Mouse (Mus musculus): ENCODE results near the gene Uvrag.

The Uvrag gene

DNA sequence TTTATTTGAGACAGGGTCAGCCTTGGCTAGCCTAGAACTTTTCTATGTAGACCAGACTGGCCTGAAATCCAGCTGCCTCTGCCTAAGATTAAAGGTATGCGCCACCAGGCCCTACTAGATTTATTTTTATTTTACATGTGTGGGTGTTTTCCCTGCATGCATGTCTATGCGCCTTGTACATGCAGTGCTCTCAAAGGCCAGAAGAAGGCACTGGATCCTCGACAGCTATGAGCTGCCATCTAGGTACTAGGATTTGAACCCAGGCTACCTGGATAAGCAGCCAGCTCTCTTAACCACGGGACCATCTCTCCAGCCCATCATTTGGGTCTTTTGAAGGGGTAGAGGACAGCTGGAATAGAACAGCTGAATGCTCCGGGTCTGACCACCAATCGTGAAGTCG, 21.5 kb upstream of the Uvrag start:
- no peak for DNase-seq

DNA sequence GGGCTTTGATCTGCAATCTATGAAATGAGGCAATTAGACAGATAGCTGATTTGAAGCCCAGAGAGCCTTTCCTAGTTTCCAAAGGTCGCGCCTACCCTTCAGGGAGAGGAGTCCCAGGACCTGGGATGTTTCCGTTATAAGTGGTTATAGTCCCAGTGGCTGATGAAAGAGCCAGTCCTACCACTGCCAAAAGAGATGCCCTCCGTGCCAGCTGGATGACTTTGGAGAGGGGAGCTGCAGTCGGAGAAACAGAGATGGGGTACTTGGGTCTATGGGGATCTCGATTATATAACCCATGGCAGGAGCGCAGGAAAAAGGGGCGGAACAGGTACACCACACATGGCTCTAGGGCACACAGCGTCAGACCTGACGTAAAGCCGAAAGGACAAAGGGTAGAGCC, 21.0 kb upstream of the Uvrag start:
- DNase-seq: no peak

DNA sequence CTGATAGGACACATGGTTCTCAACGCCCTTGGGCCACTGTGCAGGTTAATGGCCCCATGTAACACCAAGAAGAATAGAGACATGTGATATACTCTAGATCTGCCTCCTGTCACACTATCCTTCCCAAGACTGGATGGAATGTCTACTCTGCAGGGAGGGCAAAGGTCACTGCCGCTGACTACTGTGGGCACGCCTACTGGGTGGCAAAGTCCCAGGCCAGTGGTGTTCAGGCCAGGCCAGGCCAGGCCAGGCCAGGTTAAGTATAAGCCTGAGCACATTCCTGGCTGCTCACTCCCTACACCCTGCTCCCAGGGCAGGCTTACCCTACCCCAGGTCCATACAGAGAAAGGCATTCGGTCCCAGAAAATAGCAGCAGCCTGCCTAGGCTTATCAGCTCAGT, 20.6 kb upstream of the Uvrag start:
- no peak for DNase-seq

DNA sequence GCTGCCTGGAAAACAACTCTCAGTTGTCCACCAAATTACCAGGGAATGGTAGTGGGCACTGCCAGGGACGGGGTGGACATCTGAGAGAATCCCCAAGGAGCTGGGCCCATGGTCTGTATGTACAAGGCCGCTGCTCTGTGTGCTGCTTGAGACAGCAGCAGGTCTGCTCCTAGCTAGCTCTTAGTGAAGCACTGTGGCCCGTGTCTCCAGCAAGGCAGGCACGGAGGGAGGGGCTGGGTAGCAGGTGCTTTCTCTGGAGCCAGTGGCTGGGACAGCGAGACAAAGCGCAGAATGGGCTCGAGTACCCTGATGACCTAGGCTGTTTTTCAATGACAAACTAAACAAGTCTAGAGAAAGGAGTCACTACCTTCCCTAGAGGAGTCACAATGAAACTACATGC, 20.1 kb upstream of the Uvrag start:
- DNase-seq: no peak

DNA sequence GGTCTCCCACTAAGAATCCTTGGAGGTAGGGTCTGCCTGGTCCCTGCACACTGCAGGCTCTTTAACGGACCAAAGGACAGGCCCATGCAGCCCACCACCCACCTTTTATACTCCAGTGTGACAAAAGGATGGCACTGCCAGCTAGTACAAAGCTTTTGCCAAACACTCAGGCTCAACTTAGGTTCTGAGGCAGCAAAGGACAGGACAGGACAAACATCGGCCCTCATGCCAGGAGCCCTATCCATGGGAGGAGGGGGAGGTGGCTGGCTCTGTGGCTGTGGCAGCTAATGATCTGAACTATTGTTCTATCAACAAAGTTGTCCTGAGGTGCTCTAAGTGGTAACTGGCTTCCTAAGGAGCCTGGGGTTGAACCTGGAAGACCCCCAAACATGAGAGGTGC, 18.5 kb upstream of the Uvrag start:
- no peak for DNase-seq

DNA sequence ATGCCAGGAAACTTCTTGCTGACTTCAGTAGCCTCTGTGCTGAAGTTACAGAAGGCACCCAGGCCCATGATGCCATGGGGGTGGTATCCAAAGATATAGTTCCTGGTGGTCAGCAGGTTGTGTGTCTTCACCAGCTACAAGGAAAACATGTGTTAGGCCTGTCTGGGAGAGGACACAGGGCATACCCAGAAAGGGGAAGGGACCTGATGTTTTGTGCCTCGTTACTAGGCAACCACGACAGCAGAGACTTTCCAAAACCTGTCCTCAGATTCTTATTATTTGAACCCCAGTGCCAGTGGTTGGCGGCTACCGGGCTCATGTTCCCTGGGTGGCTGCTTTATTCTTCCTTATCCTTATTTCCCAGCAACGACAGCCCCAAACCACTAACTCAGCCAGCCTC, 18.0 kb upstream of the Uvrag start:
- DNase-seq: no peak

DNA sequence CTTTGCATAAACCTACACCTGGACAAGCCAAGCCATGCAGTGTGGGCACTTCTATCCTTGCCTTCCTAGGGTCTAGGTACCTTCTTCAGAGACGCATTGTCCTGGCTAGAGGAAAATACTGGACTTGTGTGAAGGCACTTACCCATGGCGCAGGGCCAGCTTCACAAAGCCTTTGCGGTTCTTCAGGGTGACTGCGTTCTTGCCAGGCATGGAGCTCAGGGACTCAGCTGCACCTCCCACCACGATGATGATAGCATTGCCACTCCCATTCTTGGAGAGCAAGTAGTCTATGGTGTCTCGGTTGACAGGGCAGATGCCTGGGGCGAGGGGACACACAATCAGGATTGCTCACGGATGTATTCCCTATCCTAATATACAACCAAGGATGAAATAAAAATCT, 17.1 kb upstream of the Uvrag start:
- no peak for DNase-seq

DNA sequence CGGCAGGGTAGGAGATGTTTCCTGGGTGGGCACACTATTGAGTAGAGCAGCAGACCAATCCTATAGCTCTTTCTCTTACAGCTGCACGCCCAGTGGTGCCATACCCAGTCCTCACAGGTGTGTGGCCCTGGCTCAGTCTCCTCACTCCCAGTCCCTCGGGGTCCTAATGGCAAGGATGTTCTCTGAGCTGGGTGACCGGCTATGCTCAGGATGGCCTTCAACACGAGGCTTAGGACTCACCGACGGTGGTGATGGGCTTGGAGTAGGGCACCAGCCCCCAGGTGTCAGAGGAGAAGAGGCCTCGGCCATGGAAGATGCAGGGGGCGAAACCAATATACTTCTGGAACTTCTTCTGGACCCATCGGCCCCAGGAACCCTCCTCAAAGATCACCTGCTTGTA, 15.8 kb upstream of the Uvrag start:
- no peak for DNase-seq

DNA sequence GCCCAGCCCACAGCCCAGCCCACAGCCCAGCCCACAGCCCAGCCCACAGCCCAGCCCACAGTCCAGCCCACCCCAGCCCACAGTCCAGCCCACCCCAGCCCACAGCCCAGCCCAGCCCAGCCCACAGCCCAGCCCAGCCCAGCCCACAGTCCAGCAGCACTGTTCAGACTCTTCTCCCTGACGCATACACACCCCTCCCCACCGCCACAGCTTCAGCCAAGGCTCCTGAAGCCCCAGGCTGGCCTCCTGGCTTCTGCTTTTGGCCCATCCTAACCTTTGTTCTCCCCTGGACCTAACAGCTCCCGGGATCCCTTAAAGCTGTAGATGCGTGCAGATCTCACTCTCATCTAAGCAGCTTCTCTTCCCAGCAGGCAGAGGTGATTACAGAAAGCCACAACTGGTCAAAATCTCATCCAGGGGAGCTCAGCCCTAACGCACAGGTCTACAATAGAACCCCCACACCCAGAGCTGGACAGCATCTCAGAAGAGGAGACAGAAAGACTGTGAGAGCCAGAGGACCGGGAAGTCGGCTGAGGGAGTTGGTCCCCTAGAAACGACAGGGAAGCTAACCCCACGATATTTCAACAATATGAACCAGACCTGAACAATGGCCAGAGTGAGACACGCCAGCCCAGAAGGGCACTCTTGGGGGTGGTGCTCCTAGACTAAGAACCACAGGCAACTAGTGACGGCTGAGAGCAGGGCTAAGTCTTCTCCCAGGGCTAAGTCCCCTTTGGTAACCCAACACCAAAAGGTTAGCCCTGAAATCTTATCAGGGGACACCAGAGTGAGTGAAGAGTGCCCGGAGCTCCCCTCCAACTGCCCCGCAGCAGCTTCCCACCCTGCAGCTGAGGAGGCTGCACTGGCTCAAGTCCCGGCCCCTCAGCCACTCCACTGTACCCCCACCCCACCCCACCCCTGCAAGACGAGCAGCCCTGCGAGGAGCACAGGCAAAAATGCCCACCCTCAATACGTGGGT, 14.7 kb upstream of the Uvrag start:
- DNase-seq: peak; percentile 29

DNA sequence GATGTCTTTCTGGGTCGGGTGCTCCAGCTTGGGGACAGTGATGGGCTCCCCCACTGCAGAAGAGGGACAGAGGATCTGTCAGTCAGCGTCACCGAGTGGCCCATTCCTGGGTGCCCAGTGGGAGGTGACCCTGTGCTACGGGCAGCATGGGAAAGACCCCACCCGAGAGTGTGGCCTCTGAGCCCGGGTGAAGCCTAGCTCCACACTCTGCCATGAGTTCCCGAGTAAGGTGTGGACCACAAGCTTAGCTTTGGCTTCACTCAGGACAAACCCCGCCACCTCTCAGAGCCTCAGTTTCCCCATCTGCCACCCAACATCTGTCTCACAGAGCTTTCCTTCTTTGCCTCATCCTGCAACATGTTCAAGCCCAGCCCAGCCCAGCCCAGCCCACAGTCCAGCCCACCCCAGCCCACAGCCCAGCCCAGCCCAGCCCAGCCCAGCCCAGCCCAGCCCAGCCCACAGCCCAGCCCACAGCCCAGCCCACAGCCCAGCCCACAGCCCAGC, 13.8 kb upstream of the Uvrag start:
- no peak for DNase-seq

DNA sequence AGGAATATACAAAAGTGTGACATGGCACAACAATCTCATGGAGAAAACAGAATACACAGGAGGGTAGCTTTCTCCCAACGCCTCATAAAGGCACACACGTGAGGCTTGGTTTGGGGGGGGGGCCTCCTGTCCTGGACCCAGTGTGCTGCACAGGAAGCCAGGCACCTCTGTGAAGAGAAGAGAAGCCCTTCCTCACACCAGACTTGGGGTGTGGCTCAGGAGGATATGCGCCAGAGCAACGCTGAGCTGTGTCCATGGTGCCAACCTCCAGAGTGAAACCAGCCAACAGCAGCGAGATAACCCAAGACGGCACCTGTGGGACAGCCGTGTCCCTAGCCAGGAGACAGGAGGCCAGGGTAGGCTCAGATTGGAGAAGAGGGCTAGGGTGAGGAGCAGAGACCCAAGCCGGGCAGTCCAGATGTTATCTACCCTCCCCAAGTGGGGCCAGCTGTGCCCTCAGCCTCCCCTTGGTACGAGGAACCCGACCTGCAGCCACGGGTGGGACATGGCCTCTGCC, 12.8 kb upstream of the Uvrag start:
- no peak for DNase-seq

DNA sequence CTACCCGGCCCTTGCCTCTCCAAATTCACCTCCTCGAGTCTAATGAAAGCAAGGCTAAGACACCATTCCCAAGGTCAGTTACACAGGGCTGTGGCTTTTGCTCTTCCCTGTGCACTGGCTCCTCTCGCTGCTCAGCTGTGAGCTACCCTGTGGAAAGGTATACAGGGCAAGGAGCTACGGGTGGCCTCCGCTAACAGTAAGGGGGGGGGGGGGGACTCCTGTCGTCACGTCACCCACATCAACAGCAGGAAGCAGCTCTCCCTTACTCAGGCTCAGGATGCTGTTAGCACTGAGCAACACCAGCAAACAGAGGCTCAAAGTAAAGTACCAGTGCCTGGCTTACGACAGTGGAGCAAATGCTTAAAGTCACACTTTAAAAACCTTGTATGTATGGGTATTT, 11.8 kb upstream of the Uvrag start:
- no peak for DNase-seq

DNA sequence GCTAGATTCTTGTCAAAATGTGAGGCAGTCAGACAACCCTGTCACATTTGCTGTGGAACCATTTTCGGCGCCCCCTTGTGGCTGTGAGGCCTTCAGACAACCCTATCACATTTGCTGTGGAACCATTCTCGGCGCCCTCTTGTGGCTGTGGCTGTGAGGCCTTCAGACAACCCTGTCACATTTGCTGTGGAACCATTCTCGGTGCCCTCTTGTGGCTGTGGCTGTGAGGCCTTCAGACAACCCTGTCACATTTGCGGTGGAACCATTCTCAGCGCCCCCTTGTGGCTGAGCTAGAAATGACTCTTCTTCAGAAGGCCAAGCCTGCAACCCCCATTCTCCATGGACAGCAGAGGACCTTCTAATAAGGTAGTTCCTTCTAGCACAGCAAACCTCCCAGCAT, 10.4 kb upstream of the Uvrag start:
- DNase-seq: peak; percentile 99

DNA sequence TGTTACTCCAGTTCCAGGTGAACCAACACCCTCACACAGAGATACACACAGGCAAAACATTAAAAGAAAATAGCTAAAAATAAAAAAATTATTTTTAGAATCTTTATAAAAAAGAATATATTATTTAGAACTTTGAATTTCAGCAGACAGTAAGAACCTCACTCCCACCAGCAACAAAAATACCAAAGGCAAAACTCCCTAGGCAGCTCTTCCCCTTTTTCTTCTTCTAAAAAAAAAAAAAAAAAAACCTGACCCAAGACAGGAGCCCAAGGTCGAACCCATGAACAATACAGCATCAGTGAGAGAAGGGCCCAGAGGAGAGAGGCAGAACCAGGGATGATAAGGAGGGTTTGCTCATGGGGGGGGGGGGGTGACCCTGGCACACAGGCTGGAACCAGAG, 8.1 kb upstream of the Uvrag start:
- no peak for DNase-seq

DNA sequence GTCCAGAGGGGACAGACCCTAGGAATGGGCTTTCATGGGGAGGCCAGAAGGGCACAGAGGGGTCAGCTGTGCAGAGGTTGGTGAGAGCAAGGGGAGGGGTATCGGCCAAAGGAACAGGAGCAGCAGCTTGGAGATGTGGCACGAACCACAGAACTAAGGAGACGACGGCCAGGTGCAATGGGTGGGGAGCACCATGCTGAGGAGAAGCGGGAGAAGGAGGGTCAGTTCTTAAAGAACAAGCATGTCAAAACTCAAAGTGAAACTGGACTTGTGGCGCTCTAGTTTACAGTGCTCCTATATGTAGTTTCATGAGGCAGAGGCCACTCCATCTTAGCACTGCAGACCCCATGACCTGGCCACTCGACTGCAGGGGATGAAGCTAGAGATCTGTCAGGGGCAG, 6.6 kb upstream of the Uvrag start:
- DNase-seq: no peak

DNA sequence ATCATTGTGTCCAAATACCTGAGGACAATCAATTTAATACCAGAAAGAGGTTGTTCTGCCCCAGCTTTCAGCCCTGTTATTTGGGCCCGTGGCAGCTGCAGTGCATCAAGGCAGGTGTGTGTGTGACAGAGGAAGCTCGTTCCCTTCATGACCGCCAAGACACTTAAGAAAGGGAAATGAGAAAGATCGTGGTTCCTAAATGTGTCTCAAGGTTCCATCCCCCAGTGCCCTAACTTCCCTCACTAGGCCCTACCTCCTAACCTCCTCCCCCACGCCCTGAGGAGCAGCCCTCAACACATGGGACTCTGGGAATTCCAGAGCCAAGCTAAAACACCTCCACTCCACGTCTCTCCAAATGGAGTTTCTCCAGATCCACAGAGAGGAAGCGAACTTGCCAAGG, 6.0 kb upstream of the Uvrag start:
- DNase-seq: no peak

DNA sequence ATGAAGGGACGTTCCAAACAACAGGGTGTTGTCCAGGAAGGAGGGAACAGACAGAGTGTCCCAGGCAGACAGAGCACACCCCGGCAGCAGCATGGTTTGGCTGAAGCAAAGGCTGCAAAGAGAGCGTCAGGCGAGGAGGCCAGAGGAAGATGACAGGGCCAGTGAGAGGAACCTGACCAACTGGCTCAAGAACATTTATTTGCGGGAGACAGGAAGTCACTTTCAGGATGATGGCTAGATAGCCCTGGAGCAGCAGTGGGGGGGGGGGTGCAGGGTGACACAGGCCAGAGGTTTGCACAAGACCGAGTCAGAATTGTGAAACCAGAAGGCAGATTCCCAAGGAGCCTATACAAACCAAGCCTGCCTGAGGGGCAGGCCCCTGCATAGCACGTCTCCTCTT, 5.1 kb upstream of the Uvrag start:
- DNase-seq: peak; percentile 32

DNA sequence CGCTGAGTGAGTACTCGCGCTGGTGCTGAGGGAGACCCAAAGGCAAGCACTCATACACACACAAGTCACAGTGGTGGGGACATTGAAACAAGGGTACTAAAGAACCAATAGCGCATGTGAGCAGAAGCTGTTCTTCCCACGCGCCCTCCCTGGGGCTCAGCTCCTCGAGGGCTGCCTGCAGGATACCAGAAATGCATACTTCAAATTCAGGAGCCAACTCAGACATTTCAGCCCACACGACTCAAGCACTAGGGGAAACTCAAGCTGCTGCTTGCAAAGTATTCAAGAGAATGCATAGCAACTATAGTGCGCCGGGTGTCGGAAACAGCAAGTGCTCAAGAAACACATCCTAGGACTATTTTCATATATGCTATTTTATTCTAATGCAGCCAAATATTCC, 3.7 kb upstream of the Uvrag start:
- no peak for DNase-seq

DNA sequence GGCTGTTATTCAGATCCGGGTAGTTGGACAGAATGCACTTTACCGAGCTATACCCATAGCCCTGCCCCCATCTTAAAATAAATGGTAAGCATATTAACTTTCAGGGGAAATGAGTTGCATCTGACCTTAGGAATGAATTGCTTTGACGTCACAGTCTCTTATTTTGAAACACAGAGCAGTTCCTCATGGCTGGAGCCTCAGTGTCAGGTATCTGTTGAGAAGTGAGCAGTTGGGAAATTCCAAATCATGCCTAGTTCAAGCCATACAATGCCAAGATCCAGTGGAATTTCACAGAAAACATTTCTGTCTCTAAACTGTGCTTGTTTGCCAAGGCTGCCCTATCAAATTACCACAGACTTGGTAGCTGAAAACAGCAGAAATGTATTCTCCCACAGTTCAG, 2.3 kb upstream of the Uvrag start:
- no peak for DNase-seq

DNA sequence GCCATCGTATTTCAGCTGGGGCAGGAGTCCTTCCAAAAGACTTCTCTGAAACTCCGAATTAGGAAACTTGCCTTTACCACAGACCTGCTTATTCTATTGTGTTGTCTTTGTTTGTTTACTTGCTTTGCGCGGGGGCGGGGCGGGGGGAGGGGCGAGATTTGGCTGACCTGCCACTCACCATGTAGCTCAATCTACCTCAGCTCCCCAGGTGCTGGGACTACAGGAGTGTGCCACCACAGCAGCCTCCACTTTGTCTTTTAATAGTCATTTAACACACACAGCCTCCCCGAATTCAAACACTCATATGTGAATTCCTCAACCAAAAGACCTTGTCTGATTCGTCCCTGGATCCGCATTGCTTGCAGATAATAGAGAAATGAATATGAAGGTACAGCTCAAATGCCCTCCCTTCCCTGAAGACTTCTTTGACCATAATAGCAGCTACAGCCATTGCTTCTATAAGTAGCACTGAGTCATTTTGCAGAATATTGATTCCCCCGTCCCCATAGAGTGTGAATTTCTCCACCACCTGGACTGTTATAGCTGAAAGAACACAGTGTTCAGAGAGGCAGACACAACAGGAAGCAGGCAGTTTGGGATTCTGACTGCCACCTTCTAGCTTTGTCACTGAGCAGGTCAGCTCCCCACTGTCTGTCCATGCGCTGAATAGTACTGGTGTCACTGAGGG, 1.1 kb upstream of the Uvrag start:
- DNase-seq: no peak

DNA sequence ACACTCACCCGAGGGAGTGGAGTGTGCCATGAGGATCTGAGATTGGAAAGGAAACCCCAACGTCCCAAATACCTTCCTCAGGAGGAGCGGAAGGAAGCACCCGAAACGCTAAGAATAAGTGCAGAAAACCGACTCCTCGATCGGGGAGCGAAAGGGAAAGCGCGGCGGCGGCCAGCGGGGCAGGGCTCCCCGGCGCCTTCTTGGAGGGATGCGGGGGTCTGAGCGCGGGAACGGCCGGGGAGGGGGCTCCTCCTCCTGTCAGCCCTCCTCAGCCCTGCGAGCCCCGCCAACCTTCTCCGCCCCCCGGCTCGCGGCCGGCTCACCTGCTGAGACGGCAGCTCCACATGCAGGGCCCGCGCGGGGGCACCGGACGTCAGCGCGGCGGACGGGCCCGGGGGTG, 430 bp downstream of the Uvrag start:
- no peak for DNase-seq

DNA sequence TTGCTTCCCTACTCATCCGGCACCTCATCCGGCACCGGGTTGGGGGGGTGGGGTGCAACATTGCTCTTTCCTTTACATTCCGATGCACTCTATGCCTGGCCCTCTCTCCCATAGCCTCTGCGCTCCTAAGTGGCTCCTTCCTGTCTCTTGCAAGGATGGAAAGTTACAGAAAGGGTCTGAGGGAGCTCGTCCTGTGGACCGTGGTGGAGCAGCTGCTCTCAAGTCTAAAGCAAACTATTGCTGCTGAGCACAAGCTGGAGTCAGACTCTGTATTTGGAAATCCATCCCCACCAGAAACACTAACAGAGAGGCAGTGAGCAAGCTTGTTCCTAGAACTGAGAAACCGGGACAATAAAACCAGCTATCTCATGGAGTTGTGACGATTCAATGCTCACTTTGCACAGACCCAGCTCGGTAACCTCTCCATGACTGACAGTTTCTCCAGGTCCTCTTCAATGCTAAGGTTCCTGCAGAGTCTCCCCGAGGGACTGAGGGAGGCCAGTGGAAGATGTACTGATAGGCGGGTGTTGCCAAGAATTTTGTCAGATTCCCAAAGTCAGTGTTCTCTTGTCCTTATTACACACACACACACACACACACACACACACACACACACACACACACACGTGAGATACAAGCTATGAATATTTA, 975 bp downstream of the Uvrag start:
- peak; percentile 40 for DNase-seq

DNA sequence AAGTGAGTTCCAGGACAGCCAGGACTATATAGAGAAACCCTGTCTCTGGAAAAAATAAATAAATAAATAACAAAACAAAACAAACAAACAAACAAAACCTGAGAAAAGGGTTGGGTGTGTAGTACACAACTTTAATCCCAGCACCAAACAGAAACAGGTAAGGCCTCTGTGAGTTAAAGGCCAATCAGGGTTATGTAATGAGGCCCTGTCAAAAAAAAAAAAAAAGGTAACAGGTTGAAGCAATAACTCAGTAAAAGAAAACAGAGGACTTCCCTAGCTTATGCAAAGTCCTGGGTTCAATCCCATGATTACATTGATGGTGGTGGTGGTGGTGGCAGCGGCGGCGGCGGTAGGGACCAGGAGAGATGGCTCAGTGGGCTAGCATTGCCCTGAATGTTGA, 3.4 kb downstream of the Uvrag start:
- DNase-seq: no peak

DNA sequence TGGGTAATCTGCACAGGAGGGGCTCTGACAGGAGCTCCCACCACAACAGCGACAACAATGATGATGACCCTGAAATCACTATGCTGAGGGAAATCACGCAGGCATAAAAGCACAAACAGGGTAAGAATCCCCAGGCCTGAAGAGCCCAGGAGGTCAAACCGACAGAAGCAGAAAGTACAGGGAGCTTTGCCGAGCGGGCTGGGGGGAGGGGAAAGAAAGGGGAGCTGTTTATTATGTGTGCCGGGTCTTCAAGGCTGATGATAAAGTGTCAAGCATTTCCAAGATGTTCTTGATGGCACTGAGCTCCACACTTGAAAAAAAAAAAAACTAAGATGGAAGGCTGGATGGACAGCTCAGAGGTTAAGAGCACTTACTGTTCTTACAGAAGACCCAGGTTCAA, 4.2 kb downstream of the Uvrag start:
- no peak for DNase-seq
